Mouse (Mus musculus): Measurements from ENCODE around the gene Nubpl. TPM values are rescaled to one million over a fixed set of nuclear protein-coding genes. Genes with fewer than 3 reads are reported as not detected.
"Not testable (repeated sequence)": the region's sequence is repeated elsewhere in the genome, so short reads cannot be mapped to it uniquely, and the experiment has no call there.

The Nubpl gene
- polyA plus RNA-seq, 1 experiment: 1.6 TPM

DNA sequence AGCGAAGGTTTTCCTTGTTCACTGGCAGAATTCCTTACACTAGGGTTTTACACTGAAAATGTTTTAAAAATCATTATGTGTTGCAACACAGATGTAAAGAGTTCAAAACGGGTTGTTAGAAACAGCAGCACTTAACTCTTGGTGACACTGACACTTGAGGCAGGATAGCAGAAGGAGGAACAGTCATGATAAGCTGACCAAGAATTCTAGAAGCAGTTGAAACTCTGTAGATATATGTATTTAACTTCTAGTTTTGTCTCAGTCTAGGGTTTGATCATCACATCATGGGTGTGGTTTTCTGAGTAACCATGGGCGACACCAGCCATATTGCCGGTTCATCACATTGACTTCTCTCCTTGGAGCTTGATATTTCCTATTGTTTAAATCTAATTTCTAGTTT is 127.4 kb downstream of the Nubpl start:
- TF ChIP-seq POLR2A (IDR thresholded peaks at IDR 0.05; ENCODE audit: borderline replicate concordance, extremely low read depth, low read depth, low read length): no peak
- no peak for TF ChIP-seq CTCF (IDR thresholded peaks at IDR 0.05; ENCODE audit: insufficient read depth, low read length)
- Histone ChIP-seq H3K4me3 (replicated peaks; ENCODE audit: extremely low read depth, low read depth, low read length) (no peak overlapping the region), H3K4me1 (ENCODE audit: control insufficient read depth, insufficient read depth, low read length) (no peaks in the 10 kb centered on the region)
- DNase-seq: no peak
- WGBS: 76% methylated on average over 4 of the region's 4 CpGs

DNA sequence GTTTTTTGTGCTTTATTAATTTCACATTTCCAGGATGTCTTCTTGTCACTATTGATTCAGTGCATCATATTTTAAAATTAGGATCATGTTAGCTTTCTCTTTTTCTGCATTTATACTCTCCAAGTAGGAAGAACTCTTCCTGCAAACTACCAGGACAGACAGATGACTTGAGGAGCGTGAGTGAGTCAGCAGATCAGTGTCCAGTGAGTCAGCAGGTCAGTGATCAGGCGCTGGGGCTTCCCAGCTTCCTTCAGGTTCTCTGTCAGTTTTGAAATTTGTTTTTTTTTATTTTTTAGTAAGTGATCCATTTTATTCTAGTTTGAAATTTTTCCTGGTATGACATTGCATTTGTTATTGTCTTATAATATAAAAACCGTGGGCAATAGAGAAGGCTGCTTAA is 131.2 kb downstream of the Nubpl start:
- Histone ChIP-seq H3K4me3 (replicated peaks; ENCODE audit: extremely low read depth, low read depth, low read length) (no peak overlapping the region), H3K4me1 (ENCODE audit: control insufficient read depth, insufficient read depth, low read length) (no peaks in the 10 kb centered on the region)
- no peak for TF ChIP-seq CTCF (IDR thresholded peaks at IDR 0.05; ENCODE audit: insufficient read depth, low read length)
- TF ChIP-seq POLR2A (IDR thresholded peaks at IDR 0.05; ENCODE audit: borderline replicate concordance, extremely low read depth, low read depth, low read length): no peak
- no peak for DNase-seq
- WGBS: 89% methylated on average over 3 of the region's 3 CpGs

DNA sequence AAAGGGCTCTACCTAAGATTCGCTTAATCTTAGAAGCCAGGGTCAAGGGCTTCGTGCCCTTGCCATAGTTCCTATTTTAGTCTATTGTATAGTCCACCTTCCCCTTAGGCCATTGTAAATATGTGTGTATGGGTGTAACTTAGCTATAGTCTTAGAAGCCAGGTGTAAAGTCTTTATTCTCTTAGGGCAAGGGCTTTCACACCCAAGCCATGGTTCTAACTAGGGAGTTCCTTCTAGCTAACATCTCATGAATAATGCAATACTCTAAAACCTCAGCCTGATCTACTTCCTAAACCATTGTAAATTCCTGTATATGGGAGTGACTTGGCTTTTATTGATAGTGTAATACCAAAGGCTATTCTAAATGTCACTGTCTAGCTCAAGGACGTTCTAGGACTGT is 134.4 kb downstream of the Nubpl start:
- H3K4me3 ChIP-seq (replicated peaks; ENCODE audit: extremely low read depth, low read depth, low read length); DNase-seq; H3K4me1 ChIP-seq (ENCODE audit: control insufficient read depth, insufficient read depth, low read length): not testable (repeated sequence)
- WGBS: 96% methylated on average over 3 of the region's 3 CpGs

DNA sequence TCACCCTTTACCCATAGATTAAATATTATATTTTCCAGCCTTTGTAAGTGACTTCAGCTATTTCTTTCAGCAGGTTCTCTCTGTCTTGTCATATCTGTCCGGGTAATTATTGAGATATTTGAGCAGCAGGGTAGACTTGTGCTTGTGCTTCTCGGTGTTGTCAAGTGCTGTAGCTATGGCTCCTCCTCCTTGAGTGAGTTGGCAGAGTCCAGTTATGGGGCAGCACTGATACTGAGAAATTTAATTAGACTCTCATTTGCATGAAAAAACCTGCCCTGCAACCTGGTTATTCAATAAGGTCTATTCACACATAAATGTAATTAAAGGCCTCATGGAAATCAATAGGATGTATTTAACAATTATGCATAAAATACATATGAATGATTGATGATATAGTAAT is 145.2 kb downstream of the Nubpl start:
- DNase-seq: no peak
- H3K4me1 ChIP-seq (ENCODE audit: control insufficient read depth, insufficient read depth, low read length): no peaks in the 10 kb centered on the region

DNA sequence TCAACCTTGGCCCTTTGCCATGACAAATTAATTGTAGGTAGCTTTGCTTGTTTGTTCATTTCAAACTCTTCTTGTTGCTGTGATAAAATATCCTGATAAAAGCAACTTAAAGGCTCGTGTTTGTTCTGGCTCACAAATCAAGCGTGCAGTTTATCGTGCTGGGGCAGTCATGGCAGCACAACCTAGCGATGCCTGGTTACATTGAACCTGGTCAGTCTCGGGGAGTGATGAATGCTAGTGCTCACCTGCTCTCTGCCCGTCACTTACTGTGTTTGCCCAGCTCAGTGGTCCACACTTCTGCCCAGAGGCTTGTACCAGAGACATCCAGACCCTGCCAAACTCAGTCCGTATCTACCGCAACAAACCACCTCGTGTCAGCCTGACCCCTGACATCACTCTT is 149.9 kb downstream of the Nubpl start:
- no peak for TF ChIP-seq POLR2A (IDR thresholded peaks at IDR 0.05; ENCODE audit: borderline replicate concordance, extremely low read depth, low read depth, low read length)
- TF ChIP-seq CTCF (IDR thresholded peaks at IDR 0.05; ENCODE audit: insufficient read depth, low read length): no peak
- no peak for DNase-seq
- 72% methylated on average over 9 of the region's 9 CpGs for WGBS
- Histone ChIP-seq H3K4me1 (ENCODE audit: control insufficient read depth, insufficient read depth, low read length) (no peaks in the 10 kb centered on the region), H3K4me3 (replicated peaks; ENCODE audit: extremely low read depth, low read depth, low read length) (no peak overlapping the region)

More for the DNA sequence above, 145.2 kb downstream of the Nubpl start:
- 88% methylated on average over 2 of the region's 2 CpGs for WGBS
- H3K4me3 ChIP-seq (replicated peaks; ENCODE audit: extremely low read depth, low read depth, low read length): no peak overlapping the region
- TF ChIP-seq CTCF (IDR thresholded peaks at IDR 0.05; ENCODE audit: insufficient read depth, low read length) (no peak), POLR2A (IDR thresholded peaks at IDR 0.05; ENCODE audit: borderline replicate concordance, extremely low read depth, low read depth, low read length) (no peak)

DNA sequence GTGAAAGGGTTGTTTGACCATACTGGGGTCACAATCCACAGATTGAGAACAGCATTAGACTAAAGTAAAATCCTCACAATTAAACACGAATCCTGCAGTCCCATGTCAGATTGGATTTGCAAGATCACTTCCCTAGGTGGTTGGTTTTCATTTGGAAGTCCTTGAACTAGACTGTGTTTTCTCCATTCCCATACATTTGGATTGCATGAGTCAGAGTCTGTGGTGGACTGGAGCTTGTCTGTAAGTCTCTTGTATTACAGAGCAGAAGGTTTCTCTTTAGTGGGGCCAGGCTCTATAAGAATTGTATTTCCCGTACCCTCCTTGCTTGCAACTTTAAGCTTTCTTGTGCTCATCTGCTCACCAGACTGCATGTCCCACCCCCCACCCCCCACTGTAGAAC is 151.0 kb downstream of the Nubpl start:
- 82% methylated on average over 2 of the region's 2 CpGs for WGBS

DNA sequence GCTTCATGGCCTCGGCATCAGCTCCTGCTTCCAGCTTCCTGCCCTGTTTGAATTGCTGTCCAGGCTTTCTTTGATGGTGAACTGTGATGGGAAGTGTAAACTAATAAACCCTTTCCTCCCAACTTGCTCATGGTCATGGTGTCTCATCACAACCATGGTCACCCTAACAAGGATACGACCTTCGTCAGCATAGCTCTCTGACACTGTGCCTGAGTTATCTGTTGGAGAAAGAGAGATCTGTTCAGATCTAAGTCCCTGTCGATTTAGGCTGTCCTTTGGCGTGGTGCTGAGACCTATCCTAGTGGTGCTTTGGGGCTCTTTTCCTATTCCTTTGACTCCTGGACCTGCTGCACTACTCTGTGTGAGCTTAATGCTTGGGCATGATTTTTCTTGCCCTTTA is 156.6 kb downstream of the Nubpl start:
- 74% methylated on average over 5 of the region's 5 CpGs for WGBS
- TF ChIP-seq CTCF (IDR thresholded peaks at IDR 0.05; ENCODE audit: insufficient read depth, low read length) (no peak), POLR2A (IDR thresholded peaks at IDR 0.05; ENCODE audit: borderline replicate concordance, extremely low read depth, low read depth, low read length) (no peak)

More for the DNA sequence above, 151.0 kb downstream of the Nubpl start:
- H3K4me3 ChIP-seq (replicated peaks; ENCODE audit: extremely low read depth, low read depth, low read length): no peak overlapping the region
- no peak for DNase-seq
- no peak for TF ChIP-seq POLR2A (IDR thresholded peaks at IDR 0.05; ENCODE audit: borderline replicate concordance, extremely low read depth, low read depth, low read length)
- no peak for TF ChIP-seq CTCF (IDR thresholded peaks at IDR 0.05; ENCODE audit: insufficient read depth, low read length)
- no peaks in the 10 kb centered on the region for H3K4me1 ChIP-seq (ENCODE audit: control insufficient read depth, insufficient read depth, low read length)

DNA sequence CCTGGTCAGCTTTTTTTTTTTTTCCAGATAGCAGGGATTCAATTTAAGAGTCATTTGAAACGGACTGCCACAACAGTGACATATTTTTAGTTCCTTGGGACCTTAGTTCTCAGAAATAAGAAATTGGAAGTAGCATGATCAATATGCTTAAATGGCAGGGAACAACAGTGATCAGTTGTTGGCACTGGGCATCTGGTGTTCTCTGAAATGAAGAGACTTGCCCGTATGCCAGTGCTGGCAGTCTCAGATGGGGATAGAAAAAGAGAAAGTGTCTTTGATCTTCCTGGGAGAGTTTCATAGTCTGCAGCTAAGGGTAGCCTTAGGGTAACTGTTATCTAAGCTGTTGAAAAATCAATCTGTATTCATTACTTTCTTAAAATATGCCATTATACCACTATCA is 170.6 kb downstream of the Nubpl start:
- 93% methylated on average over 2 of the region's 2 CpGs for WGBS
- TF ChIP-seq CTCF (IDR thresholded peaks at IDR 0.05; ENCODE audit: insufficient read depth, low read length) (no peak), POLR2A (IDR thresholded peaks at IDR 0.05; ENCODE audit: borderline replicate concordance, extremely low read depth, low read depth, low read length) (no peak)
- DNase-seq: no peak
- Histone ChIP-seq H3K4me3 (replicated peaks; ENCODE audit: extremely low read depth, low read depth, low read length) (no peak overlapping the region), H3K4me1 (ENCODE audit: control insufficient read depth, insufficient read depth, low read length) (no peaks in the 10 kb centered on the region)

More for the DNA sequence above, 156.6 kb downstream of the Nubpl start:
- H3K4me3 ChIP-seq (replicated peaks; ENCODE audit: extremely low read depth, low read depth, low read length): no peak overlapping the region
- no peaks in the 10 kb centered on the region for H3K4me1 ChIP-seq (ENCODE audit: control insufficient read depth, insufficient read depth, low read length)
- DNase-seq: no peak

DNA sequence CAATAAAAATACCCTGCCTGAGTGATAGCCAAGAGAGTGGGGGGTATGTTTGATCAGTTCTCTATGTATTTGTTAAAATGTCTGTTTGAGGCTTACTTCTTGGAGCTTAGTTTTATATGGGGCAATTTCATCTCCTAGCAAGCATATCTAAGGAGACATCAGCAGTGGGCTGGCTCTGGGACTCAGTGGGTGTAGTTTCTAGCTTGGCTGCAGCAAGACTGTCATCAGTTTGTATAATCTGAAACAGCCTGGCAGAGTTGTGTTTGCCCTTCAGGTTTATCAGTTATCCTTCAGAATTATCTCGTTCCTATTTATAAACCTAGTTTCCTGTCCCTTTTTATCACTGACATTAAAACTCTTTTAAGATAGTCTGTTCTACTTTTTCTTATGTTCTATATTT is 175.3 kb downstream of the Nubpl start:
- Histone ChIP-seq H3K4me1 (ENCODE audit: control insufficient read depth, insufficient read depth, low read length) (no peaks in the 10 kb centered on the region), H3K4me3 (replicated peaks; ENCODE audit: extremely low read depth, low read depth, low read length) (no peak overlapping the region)
- TF ChIP-seq POLR2A (IDR thresholded peaks at IDR 0.05; ENCODE audit: borderline replicate concordance, extremely low read depth, low read depth, low read length) (no peak), CTCF (IDR thresholded peaks at IDR 0.05; ENCODE audit: insufficient read depth, low read length) (no peak)
- DNase-seq: no peak
- WGBS: 23% methylated on average over 1 of the region's 1 CpGs

DNA sequence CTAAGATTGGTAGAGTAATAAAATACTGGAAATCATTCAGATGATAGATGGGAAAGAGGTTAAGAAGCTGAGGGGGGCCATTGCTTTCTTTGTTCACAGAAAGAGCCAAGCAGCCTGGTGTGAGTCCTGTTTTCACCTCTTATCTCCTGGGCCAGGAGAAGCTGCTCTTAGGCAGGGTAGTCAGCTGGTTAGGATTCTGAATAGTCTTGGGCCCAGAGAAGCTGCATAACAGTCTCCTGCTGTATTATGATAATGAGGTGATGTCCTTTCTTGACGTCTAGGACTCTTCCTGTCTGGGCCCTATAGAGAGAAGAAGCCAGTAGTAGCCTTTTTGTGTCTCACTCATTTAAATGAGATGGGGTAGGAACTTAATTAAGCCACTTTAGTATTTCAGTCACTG is 178.8 kb downstream of the Nubpl start:
- 37% methylated on average over 1 of the region's 1 CpGs for WGBS
- DNase-seq: no peak
- H3K4me3 ChIP-seq (replicated peaks; ENCODE audit: extremely low read depth, low read depth, low read length): no peak overlapping the region
- H3K4me1 ChIP-seq (ENCODE audit: control insufficient read depth, insufficient read depth, low read length): no peaks in the 10 kb centered on the region
- TF ChIP-seq POLR2A (IDR thresholded peaks at IDR 0.05; ENCODE audit: borderline replicate concordance, extremely low read depth, low read depth, low read length) (no peak), CTCF (IDR thresholded peaks at IDR 0.05; ENCODE audit: insufficient read depth, low read length) (no peak)

DNA sequence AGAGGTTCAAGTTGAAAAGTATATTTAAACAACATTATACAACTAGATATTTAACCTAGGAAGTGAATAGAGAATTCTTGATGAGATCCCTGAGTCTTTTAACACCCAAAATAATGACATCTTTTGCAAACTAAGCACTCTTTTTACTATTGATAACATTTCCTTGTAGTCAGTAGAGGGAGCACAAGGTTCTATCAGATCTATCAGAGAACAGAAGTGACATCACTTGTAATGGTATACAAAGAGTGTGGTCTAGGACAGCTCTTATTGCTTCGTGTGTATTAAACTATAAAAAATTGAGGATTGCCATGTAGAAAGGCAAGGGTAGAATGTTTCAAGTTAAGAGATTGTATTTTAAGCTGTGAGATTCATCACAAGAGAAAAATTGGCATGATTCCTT is 183.7 kb downstream of the Nubpl start:
- 43% methylated on average over 1 of the region's 1 CpGs for WGBS

More for the DNA sequence above, 183.7 kb downstream of the Nubpl start:
- no peak for DNase-seq
- H3K4me3 ChIP-seq (replicated peaks; ENCODE audit: extremely low read depth, low read depth, low read length): no peak overlapping the region
- no peak for TF ChIP-seq POLR2A (IDR thresholded peaks at IDR 0.05; ENCODE audit: borderline replicate concordance, extremely low read depth, low read depth, low read length)
- no peak for TF ChIP-seq CTCF (IDR thresholded peaks at IDR 0.05; ENCODE audit: insufficient read depth, low read length)
- H3K4me1 ChIP-seq (ENCODE audit: control insufficient read depth, insufficient read depth, low read length): no peaks in the 10 kb centered on the region

All from lung, adult 2 months (tissue).